Mouse (Mus musculus) heart, adult 9 months (tissue): ENCODE results near the gene Ptpn5.

Source experiments
- DNase-seq, 2 experiments: peaks; one replicate each; pipeline ENCODE4 v3.0.0; 2022; ENCODE audit warnings: low spot score in 2 of 2

Gene Ptpn5

GRCm38 (mm10) chr7:47056273-47056672, 77.2 kb downstream of the Ptpn5 start:
- no peak for DNase-seq

DNA sequence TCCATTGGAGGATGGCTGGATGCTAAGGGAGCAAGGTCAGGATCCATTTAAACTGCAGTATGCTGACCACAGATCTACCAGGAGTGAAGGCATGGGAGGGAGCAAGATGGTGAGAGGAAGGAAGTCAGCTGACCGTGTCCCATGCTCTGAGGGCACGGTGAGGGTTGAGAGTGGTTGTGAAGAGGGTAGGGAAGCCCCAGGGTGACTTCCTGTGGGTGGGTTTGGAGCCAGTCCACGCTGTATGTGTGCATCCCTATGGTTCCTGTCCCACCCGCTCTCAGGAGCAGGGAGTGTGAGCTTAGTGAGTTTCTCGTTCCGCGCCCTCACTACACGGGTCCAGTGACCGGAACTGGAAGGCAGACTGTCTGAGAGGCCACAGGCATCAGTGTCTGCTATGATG, 77.7 kb downstream of the Ptpn5 start:
- DNase-seq = peak; percentile 21 to 47

DNA sequence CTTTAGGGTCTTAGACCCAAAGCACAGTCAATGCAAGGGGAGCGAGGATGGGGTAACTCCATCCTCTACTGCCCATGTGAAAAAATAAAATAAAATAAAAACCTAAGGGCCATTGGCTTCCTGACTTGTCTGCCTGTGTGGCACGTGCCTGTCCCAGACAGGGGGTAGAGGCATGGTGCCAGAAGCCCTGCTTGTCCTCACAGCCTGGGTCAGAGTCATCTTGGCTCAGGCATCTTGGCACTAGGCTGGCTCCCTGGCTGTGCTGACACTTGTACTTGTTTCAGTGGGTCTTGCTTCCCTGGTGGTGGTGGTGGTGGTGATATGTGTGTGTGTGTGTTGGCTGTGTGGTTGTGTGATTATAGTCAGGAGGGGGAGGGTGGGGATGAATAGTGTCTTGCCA, 78.8 kb downstream of the Ptpn5 start:
- peak; percentile 70 to 71 for DNase-seq

GRCm38 (mm10) chr7:47053287-47053686, 80.2 kb downstream of the Ptpn5 start:
- DNase-seq = peak in 1 of 2 experiments; percentile 33

DNA sequence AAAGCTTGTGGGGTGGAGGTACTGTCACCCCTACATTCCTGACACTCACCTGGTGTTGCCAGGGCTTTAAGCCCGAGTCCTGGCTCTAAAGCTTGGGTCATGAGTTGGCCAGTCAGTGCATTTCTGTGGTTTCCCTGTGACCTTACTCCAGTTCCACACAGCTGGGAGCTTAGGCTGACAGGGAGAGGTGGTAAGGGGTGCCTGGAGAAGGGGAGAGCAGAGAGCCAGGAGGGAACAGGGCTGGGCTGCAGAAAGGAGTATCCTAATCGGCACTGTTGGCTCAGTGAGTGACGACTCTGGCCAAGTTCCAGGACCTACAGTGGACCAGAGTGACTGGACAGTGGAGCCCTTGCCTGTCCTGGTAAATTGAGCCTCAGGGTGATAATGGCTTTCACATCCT, 81.2 kb downstream of the Ptpn5 start:
- DNase-seq = peak; percentile 62 to 64

DNA sequence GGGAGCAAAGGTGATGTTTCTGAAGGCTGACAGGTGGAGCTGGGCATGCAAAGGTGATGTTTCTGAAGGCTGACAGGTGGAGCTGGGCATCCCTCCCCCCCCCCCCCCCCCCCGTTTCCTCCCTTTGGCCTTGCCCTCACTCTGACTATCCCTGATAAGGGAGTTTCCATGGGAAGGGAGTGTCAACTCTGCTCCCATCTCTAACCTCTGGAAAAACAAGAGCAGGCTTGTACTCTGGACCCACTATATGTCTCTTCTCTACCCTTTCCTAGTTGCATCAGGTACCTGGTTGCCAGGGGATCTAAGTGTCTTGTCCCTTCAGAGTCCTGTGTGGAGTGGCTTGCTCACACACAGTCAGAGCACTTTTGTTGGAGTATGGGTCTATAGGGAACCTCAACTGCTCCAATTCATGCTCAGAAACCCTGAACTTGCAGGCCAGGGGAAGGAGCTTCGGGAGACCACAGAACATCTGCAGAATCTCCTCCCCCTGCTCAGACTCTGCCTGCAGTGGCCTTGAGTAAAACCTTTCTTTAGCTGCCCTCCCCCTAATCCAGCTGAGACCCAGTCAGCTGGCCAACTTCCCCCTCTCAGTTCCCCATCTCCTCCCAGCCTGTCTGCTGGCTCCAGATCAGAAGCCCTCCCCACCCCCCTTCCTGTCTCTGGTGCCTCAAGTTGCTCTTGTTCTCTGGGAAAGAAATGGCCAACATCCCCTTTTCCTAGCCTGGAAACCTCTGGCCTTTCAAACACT, 81.9 kb downstream of the Ptpn5 start:
- peak; percentile 63 to 83 for DNase-seq

DNA sequence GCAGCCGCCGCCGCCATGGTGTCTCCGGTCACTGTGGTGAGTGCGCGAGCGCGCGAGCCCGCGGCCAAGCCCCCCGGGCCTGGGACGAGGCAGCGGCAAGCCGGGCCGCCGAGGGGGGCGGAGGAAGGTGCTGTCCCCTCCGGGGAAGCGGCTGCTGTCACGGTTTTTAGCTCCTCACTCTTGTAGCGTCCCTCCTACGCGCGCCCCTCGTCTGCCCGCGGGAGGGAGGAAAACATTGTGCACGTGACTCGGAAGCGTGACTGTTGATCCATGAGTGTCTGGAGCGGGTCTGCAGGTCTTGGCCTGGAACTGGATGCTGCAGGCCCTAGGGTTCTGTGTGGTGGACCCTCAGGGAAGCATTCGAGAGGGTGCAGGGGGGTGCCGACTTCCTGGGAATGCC, 82.7 kb downstream of the Ptpn5 start:
- DNase-seq = peak; percentile 62 to 71

GRCm38 (mm10) chr7:47050366-47050765, 83.1 kb downstream of the Ptpn5 start, which contains the start of gene Tmem86a:
TSS of gene Tmem86a (plus strand) at chr7:47050601.
- DNase-seq = peak; percentile 94

DNA sequence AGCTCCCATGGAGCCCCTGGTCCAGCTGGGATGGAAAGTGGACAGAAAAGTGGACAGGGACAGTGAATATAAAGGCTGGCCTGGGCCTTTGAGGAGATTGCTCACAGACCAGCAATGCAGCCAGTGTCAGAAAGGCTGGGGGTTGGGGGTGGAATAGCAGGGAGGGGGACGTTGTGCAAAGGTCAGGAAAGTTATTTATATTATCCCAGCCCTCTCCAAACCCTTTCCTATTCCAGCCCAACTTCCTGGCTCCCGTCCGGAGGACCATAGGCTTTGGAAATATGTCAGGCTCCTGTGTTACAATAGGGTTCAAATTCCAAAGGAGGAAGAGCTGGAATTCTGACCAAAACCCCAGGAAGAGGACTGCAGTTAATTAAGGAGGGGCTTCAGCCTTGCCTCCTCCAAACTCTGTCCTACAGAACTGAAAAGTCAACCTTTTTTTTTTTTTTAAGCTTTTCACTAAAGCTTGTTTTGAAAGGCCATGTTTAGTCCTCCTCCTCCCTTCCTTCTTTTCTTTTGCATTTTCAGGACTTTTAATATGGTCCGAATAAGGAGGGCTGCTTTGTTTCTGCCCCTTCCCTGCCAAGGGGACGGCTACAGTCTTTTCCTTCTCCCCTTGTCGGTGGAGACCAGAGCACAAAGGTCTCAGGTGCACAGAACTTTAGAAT, 90.5 kb downstream of the Ptpn5 start:
- peak in 1 of 2 experiments; percentile 9 for DNase-seq

DNA sequence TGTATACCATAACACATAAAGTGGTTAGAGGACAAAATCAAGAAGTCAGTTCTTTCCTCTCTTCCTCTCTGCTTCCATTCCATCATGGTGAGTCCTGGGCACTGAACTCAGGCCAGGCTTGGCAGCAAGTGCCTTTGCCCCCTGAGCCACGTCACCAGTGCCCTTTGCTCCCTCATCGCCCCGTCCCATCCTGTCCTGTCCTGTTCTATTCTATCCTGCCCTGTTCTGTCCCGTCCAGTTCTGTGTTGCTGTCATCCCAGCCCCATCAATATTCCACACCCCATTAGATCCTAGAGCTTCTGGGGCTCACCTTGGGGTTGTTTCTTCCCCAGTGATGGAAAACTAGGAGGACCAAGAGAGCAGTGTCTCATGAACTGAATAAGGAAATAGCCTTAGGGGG, 91.4 kb downstream of the Ptpn5 start:
- no peak for DNase-seq

- no peak for DNase-seq
Observed at GRCm38 (mm10) chr7:47041706-47042105, 91.8 kb downstream of the Ptpn5 start.

GRCm38 (mm10) chr7:47035426-47035825, 98.1 kb downstream of the Ptpn5 start:
- DNase-seq = no peak

DNA sequence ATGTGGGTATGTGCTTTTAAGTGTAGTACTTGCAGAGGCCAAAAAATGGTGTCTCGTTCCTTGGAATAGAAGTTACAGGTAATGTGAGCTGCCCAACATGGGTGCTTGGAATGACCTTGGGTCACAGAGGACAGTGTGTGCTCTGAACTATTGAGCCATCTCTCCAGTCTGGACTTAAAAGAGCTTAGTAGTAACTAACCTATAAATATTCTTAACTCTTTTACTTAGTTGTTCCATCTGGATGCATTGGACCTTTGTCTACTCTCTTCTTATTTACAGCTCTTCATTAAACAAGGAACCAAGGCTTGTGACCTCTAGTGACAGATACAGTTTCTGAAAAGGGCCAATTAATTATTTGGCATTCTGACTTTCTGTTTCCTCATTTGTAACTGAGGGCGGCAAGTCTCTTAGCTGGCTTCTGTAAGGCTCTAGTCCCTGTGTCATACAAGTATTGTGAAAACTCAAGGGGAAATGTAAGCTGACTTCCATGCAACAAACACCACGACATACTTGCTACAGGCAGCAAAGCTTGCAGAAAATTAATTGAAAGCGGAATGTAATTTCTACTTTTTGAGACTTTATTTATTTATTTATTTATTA, 98.6 kb downstream of the Ptpn5 start:
- no peak for DNase-seq

DNA sequence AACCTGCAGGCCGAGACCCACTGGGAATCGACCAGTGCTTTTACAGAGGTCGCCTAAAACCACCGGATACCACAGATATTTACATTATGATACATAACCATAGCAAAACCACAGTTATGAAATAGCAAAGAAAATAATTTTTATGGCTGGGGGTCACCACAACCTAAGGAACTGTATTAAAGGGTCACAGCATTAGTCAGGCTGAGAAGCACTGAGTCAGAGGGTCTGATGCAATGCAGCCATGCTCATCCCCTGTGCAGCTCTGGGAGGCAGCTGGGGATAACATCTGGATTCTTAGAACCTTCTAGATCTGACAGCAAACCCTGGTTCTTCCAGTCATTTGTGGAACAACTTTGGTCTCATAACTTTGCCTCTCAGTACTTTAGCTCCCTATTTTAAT, 102.1 kb downstream of the Ptpn5 start:
- no peak for DNase-seq

DNA sequence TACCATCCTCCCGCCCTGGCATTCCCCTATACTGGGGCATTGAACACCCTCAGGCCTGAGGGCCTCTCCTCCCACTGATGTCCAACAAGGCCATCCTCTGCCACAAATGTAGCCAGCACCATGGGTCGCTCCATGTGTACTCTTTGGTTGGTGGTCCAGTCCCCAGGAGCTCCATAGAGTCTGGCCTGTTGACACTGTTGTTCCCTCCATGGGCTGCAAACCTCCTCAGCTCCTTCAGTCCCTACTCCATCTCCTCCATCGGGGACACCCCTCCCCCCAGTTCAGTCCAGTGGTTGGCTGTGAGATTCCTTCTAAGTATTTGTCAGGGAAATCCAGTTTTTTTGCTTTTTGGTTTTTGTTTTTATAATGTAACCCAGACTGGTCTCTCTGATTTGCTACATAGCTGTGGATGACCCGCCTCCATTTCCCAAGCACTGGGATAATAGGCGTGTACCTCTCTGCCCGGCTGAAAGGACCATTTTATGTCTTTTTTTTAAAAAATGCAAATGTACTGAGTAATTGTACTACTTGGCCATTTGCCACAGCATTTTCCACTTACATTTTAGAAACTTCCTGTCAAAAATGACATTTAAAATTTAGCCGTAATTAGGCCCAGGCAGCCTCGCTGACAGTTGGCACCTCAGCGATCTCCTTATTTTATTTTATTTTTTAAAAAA, 102.8 kb downstream of the Ptpn5 start:
- no peak for DNase-seq
